Mouse (Mus musculus) embryo, embryonic 10.5 days (tissue): ENCODE data around the gene Gm10100.
"Not testable (repeated sequence)": the region's sequence is repeated elsewhere in the genome, so short reads cannot be mapped to it uniquely, and the experiment has no call there.

ENCODE experiments used
- DNase-seq: peaks from one replicate; pipeline ENCODE4 v3.0.0-alpha.2; 2015; ENCODE audit warnings: low spot score

Gm10100 gene

GRCm38 (mm10) chr10:77752312-77752711 lies 26.0 kb downstream of the Gm10100 start:
- not testable (repeated sequence) for DNase-seq

- DNase-seq = no peak
Measured at GRCm38 (mm10) chr10:77753448-77753847, 27.2 kb downstream of the Gm10100 start.

- not testable (repeated sequence) for DNase-seq
Measured at GRCm38 (mm10) chr10:77759582-77759981, 33.3 kb downstream of the Gm10100 start, which contains the start of gene Gm3233. TSS of gene Gm3233 (minus strand) at chr10:77759682.

GRCm38 (mm10) chr10:77769727-77770126 lies 43.4 kb downstream of the Gm10100 start:
- no peak for DNase-seq

GRCm38 (mm10) chr10:77771225-77771624 lies 44.9 kb downstream of the Gm10100 start, which contains the start of gene Gm3238:
TSS of gene Gm3238 (minus strand) at chr10:77771325.
- DNase-seq = not testable (repeated sequence)

GRCm38 (mm10) chr10:77772142-77772541 lies 45.9 kb downstream of the Gm10100 start:
- not testable (repeated sequence) for DNase-seq
